Mouse (Mus musculus) lung, adult 2 months (tissue): ENCODE measurements around the gene Pcbp2. TPM values are rescaled to one million over a fixed set of nuclear protein-coding genes. Genes with fewer than 3 reads are reported as not detected.

Experiments used
- DNase-seq: peaks from one replicate; pipeline ENCODE4 v3.0.0; 2022
- H3K4me1 ChIP-seq: fragments of 200-500 bp; 2 replicates; pipeline ENCODE4 v1.6.1; 2011; ENCODE audit warnings: low read length; ENCODE audit not compliant: control insufficient read depth, insufficient read depth
- H3K4me3 ChIP-seq: fragments of 200-500 bp; replicated peaks from 2 replicates; pipeline ENCODE3; 2011; ENCODE audit warnings: low read depth, mild to moderate bottlenecking, control low read depth, low read length; ENCODE audit errors: extremely low read depth
- CTCF ChIP-seq: fragments of 200-500 bp; IDR thresholded peaks from 2 replicates; pipeline ENCODE4 v1.5.1; 2011; ENCODE audit warnings: mild to moderate bottlenecking, low read length, control low read depth; ENCODE audit not compliant: insufficient read depth
- POLR2A ChIP-seq: fragments of 200-500 bp; IDR thresholded peaks from 2 replicates; pipeline ENCODE4 v1.6.1; 2011; ENCODE audit warnings: low read depth, mild to moderate bottlenecking, control low read depth, low read length, borderline replicate concordance; ENCODE audit errors: extremely low read depth
- WGBS: fragments of 180-500 bp; shearing (Covaris S2); methylation state at CpG from one replicate; pipeline ENCODE4 v1.1.7; 2018; 5-methylcytosine and 5-hydroxymethylcytosine counted together
- polyA plus RNA-seq: library from polyadenylated mRNA; depleted of rRNA; stranded (reverse); fragments of >200 nt; gene quantifications from 2 replicates; pipeline ENCODE4 v1.2.3, GENCODE M21; 2012; rRNA removed

Pcbp2 gene
- 378 and 395 TPM in 2 replicates for polyA plus RNA-seq

DNA sequence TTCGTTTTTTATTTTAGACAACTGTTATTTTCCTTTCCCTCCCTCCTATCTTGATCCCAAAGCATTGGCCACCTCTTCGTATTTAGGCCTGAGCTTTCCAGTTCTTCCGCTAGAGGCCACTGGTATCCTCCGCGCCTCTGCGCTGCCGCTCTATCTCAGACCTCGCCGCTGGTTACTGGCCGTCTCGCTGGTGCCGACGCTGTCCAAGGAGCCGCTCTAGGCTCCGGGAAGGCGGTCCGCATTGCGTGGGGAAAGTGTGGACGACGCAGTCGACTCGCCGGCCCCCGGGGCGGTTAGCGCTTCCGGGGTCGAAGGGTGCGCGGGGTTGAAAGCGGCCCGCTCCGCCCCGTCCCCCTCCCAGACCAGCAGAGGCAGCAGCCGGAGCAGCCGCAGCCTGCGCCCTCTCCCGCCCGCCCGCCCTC, at the start of gene Pcbp2:
Gene Pcbp2, plus strand, starts transcription at position 357 of the 422 bp plus-strand sequence.
- WGBS, result under 1% methylated on average over 33 of the region's 40 CpGs
- DNase-seq, result peak; percentile 92
- Histone ChIP-seq H3K4me1 (peaks cover 10% of the 10 kb centered on the region), H3K4me3 (peak within 1 kb of the TSS; percentile 80)
- TF ChIP-seq CTCF (peak; percentile 75), POLR2A (no peak)

DNA sequence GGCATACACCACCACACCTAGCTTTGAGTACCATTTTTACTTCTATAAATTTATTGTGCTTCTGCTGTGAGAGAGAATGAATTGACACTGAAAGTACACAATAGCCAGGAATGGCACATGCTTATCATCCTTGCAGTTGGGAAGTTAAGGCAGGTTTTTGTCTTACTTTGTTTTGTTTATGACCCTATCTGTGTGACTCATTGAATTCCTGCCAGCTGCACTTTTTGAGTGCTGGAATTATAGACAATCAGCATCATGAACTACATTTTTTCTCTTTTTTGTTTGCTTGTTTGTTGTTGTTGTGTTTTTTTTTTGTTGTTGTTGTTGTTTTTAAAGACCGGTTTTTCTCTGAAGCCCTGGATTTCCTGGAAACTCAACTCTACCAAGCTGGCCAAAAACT, 49.4 kb upstream of the Pcbp2 start:
- DNase-seq, result no peak
- TF ChIP-seq POLR2A (no peak), CTCF (no peak)
- 36% methylated on average over 1 of the region's 1 CpGs for WGBS
- peaks cover 4% of the 10 kb centered on the region for H3K4me1 ChIP-seq
- H3K4me3 ChIP-seq, result no peak overlapping the region

DNA sequence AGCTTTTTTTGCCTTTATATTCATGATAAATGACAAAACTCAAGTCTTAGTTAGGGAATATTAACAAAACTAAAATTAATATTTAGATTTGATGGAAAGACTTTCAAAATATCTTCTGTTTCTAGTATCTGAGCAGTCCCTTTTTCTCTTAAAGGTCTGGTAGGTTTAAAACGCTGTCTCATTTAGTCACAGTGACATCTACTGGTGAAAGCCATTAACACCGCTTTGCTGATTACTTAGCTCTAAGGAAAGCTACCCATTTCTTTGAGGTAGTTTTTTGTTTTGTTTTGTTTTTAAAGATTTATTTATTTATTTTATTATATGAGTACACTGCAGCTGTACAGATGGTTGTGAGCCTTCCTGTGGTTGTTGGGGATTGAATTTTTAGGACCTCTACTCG, 48.9 kb upstream of the Pcbp2 start:
- no peak overlapping the region for H3K4me3 ChIP-seq
- TF ChIP-seq CTCF (no peak), POLR2A (no peak)
- no peak for DNase-seq
- WGBS, result 46% methylated on average over 3 of the region's 3 CpGs
- H3K4me1 ChIP-seq, result peaks cover 4% of the 10 kb centered on the region

DNA sequence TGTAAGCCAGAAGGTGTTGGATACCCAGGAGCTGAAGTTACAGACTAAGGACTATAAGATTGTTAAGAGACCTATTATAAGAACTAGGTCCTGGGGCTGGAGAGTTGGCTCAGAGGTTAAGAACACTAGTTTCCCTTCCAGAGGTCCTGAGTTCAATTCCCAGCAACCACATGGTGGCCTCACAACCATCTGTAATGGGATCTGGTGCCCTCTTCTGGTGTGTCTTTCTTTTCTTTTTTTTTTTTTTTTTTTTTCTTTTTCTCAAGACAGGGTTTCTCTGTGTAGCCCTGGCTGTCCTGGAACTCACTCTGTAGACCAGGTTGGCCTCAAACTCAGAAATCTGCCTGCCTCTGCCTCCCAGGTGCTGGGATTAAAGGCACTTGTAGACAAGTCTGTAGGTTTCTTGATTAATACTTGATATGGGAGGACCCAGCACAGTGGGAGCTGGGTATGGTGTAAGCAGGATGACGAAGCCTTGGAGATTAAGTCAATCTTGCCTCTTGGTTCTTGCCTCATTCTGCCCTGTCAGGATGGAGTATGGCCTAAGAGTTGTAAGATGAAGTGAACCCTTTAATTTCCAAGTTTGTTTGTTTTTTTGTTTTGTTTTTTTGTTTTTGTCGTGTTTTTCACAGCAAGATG, 46.6 kb upstream of the Pcbp2 start:
- 91% methylated on average over 2 of the region's 2 CpGs for WGBS
- no peak for DNase-seq
- peaks cover 4% of the 10 kb centered on the region for H3K4me1 ChIP-seq
- TF ChIP-seq CTCF (no peak), POLR2A (no peak)
- H3K4me3 ChIP-seq, result no peak overlapping the region

DNA sequence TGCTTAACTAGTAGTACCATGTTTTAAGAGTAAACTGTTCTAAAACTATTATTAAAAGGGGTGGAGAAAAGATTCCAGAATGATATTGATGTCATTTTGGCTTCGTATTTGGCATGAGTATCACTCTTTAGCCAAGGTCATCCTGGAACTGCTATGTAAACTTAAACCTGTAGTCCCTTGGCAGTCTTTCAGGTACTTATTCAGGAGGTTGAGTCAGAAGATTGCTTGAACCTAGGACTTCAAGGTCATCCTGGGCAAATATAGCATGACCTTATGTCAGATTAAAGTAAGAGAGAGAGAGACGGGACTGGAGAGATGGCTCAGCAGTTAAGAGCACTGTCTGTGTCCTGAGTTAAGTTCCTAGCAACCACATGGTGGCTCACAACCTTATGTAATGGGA, 45.7 kb upstream of the Pcbp2 start:
- no peak for DNase-seq
- Histone ChIP-seq H3K4me1 (peaks cover 4% of the 10 kb centered on the region), H3K4me3 (no peak overlapping the region)
- TF ChIP-seq CTCF (no peak), POLR2A (no peak)
- 45% methylated on average over 2 of the region's 2 CpGs for WGBS

DNA sequence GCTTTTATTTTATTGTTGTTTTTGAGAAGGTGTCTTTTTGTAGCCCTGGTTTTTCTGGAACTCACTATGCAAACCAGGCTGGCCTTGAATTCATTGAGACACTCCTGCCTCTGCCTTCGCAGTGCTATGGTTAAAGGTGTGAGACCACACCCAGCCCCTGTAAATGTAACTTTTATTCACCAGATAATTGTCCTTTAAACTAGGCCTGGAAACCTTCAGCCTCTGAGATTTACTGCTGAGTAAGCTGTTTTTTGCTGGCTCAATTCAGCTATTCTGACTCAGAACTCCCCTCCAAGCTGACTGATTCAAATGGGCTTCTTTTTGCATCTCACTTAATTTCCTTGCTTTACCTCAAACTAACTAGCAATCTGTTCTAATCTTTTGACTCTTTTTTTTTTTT, 43.4 kb upstream of the Pcbp2 start:
- DNase-seq, result no peak
- WGBS, result 100% methylated on average over 1 of the region's 1 CpGs
- Histone ChIP-seq H3K4me1 (no peaks in the 10 kb centered on the region), H3K4me3 (no peak overlapping the region)
- TF ChIP-seq POLR2A (no peak), CTCF (no peak)

DNA sequence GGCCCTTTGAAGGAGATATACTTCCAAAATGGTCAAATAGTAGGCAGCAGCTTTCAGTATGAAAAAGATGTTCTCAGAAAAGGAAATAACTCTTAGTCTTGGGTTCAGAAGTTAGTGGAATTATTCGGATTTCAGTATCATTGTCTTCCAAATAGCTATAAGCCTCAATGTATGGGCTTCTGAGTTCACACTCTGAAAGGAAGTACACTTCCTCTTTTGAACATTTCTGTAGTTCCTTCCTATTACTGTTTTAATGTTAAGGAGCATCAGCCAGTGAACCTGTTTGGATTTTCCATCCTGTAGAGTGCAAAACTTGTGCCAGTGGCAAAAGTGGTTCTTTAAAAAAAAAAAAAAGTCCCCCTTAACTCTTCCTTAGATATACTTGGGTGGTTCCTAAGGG, 38.3 kb upstream of the Pcbp2 start:
- TF ChIP-seq CTCF (no peak), POLR2A (no peak)
- DNase-seq, result no peak
- H3K4me3 ChIP-seq, result no peak overlapping the region
- H3K4me1 ChIP-seq, result no peaks in the 10 kb centered on the region
- WGBS, result 61% methylated on average over 1 of the region's 1 CpGs

DNA sequence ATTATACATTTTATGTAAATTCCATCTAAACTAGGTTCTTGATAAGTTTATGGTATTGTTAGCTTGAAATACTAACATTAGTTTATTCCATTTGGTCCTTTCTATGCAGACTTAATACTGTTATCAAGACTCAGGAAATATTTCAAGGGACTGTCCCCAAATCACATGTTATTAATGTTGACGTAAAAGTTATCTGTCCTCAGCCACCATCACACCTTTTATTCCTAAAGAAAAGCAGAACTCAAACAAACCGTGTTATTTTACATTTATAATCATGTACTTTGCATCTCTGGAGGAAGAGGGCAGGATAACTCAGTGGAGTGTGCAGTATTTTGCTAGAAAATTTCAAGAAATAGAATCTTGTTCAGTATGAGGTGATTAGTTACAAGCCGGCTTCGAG, 37.2 kb upstream of the Pcbp2 start:
- TF ChIP-seq POLR2A, result no peak
- H3K4me1 ChIP-seq, result no peaks in the 10 kb centered on the region
- 89% methylated on average over 4 of the region's 4 CpGs for WGBS
- no peak for DNase-seq
- no peak overlapping the region for H3K4me3 ChIP-seq

DNA sequence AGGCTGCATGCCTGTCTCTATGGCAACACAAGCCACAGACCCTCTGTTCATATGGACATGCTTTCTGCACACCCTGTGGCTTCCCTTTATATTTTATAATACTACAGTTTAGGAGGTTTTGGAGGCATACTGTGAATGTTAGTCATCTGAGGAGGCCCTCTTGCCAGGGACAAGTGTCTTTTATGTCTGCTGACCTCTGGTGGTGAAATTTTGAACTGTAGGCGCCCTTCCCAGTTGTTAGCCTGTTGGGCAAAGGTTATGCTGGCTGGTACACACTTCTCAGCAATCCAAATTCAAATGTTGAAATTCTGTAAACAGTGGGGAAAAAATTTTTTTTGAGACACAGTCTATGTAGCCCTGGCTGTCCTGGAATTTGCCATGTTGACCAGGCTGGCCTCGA, 27.8 kb upstream of the Pcbp2 start:
- 51% methylated on average over 2 of the region's 2 CpGs for WGBS
- no peak for TF ChIP-seq POLR2A
- TF ChIP-seq CTCF, result peak; percentile 57
- no peak overlapping the region for H3K4me3 ChIP-seq
- no peaks in the 10 kb centered on the region for H3K4me1 ChIP-seq
- peak; percentile 85 for DNase-seq

DNA sequence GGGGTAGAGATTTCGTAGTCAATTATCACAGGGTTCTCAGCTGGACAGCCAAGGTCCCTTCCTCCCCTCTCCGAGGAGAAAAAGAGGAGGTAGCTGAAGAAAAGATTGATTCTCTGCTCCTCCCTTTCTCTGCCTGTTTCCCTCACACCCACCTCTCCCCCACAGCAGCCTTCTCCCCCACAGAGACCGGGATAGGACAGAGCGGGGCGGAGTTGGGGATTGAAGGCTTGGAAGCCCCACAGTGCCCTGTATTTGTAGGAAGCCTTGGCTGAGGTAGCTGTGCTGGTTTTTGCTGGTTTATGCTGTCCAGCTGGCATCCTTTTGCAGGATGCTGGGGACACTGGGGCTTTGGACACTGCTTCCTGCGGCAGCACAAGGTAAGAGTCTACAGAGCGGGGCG, 25.2 kb upstream of the Pcbp2 start, which contains the start of gene Amhr2:
Gene Amhr2, plus strand, starts transcription at position 222 of the 400 bp plus-strand sequence.
- TF ChIP-seq POLR2A (no peak), CTCF (no peak)
- no peak for DNase-seq
- Histone ChIP-seq H3K4me1 (no peaks in the 10 kb centered on the region), H3K4me3 (no peak within 1 kb of the TSS)
- 68% methylated on average over 8 of the region's 8 CpGs for whole genome bisulfite sequencing

DNA sequence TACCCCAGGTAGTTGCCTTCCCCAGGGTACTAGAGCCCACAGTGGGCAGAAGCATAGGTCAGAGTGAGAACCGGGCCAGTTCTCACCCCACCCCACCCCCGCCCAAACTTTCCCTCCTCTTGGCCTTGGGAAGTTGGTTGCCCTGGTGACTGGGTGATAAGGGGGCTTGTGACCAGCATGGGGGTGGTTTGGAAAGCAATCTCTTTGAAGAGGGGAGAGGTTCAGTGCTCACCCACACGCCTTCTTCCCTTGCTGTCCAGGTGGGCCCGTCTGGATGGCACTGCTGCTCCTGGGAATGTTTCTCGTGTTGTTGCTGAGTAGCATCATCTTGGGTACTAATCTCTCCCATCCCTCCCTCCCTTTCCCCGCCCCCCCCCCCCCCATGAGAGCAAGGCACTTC, 23.9 kb upstream of the Pcbp2 start:
- WGBS, result 48% methylated on average over 5 of the region's 6 CpGs
- TF ChIP-seq CTCF, result no peak
- TF ChIP-seq POLR2A, result no peak

More for the DNA sequence above, 23.9 kb upstream of the Pcbp2 start:
- no peaks in the 10 kb centered on the region for H3K4me1 ChIP-seq
- no peak for DNase-seq
- no peak overlapping the region for H3K4me3 ChIP-seq
